Mouse (Mus musculus): ENCODE measurements at regions not wholly inside any gene's neighbourhood (a gene's known extent, or its start where the extent isn't known, plus 50 kb on each side); places are given as distances from the start of the nearest gene placed in this dataset.

DNA sequence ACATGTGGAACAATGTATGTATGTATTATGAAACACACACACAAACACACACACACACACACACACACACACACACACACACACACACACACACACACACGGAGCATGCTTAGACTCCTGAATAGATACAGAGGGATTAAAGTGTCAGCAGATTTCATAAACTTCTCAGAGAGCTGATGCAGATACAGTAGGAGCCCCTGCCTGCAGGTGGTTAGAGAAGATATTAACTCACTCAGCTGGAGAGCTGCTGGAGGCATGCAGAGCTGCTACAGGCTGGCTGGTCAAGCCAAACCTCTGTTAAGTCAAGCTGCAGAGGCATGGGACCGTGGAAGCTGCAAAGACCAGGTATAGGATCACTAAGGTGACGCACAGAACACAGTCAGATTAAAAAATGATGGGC lies 303.1 kb upstream of the C030005K15Rik start:
- TF ChIP-seq ZNF384 (IDR thresholded peaks at IDR 0.05; ENCODE audit: low read depth, low read length) (no peak), CHD2 (IDR thresholded peaks at IDR 0.05; ENCODE audit: low read depth, low read length) (no peak)
